Mouse (Mus musculus): Measurements from ENCODE around the gene Zbtb20. TPM values are rescaled to one million over a fixed set of nuclear protein-coding genes. Genes with fewer than 3 reads are reported as not detected.

The Zbtb20 gene
- polyA plus RNA-seq, 1 experiment from 2014 or later: 80.6 TPM

DNA sequence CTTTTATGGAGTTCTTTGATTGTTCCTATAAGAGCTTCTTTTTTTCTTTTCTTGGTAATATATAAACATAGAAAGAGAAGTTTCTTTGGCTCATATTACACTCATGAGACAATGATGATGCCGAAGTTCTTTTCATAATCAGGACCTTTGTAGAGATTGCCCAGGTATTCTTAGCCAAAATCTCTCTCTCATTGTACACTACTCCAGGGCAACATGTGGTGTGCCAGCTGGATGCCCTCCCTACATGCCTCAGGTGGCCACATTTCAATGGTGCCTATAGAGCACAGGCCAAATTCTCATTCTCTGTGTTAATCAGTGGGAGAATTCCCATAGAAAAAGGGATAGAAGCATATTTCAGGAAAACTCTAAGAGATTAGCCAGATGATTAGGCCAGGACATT is 297.2 kb downstream of the Zbtb20 start:
- Histone ChIP-seq H3K27me3 (ENCODE audit: control insufficient read depth, insufficient read depth, low read length) (no peaks in the 10 kb centered on the region), H3K4me2 (ENCODE audit: low read length) (no peak overlapping the region), H3K9ac (replicated peaks; ENCODE audit: low read length) (no peak overlapping the region), H3K4me3 (replicated peaks; ENCODE audit: low read depth, low read length) (no peak overlapping the region), H3K27ac (replicated peaks; ENCODE audit: low read depth, low read length) (no peak overlapping the region), H3K4me1 (ENCODE audit: control insufficient read depth, insufficient read depth, low read length) (no peaks in the 10 kb centered on the region), H3K36me3 (ENCODE audit: control insufficient read depth, insufficient read depth, low read length) (no peaks in the 10 kb centered on the region), H3K9me3 (ENCODE audit: control insufficient read depth, low read length) (no peaks in the 10 kb centered on the region)
- no peak for DNase-seq
- ATAC-seq (ENCODE audit: low FRiP score, low TSS enrichment): no peak
- WGBS: 13% methylated on average over 1 of the region's 1 CpGs

DNA sequence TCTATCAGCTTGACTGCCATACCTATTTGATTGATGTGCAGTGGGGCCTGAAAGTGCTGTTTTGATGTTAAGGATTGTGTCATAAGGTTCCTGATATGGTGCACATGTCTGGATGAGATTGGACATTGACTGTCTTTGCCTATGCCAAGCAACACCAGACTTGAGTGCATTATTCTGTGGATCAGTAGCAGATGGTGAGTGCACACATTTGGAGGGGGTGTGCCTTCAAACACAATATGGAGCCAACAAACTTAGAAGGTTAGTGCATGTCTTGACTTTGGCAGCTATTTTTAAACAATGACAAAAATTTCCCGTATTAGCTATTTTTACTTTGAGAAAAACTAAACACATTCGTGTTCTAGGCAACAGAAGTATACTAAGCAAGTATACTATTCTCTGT is 299.1 kb downstream of the Zbtb20 start:
- H3K36me3 ChIP-seq (ENCODE audit: control insufficient read depth, insufficient read depth, low read length): no peaks in the 10 kb centered on the region
- no peak overlapping the region for H3K4me3 ChIP-seq (replicated peaks; ENCODE audit: low read depth, low read length)
- DNase-seq (no peak), ATAC-seq (ENCODE audit: low FRiP score, low TSS enrichment) (no peak)
- no peak overlapping the region for H3K9ac ChIP-seq (replicated peaks; ENCODE audit: low read length)
- WGBS: 96% methylated on average over 2 of the region's 2 CpGs
- H3K27ac ChIP-seq (replicated peaks; ENCODE audit: low read depth, low read length): no peak overlapping the region
- no peaks in the 10 kb centered on the region for H3K9me3 ChIP-seq (ENCODE audit: control insufficient read depth, low read length)
- no peaks in the 10 kb centered on the region for H3K27me3 ChIP-seq (ENCODE audit: control insufficient read depth, insufficient read depth, low read length)
- H3K4me1 ChIP-seq (ENCODE audit: control insufficient read depth, insufficient read depth, low read length): no peaks in the 10 kb centered on the region
- no peak overlapping the region for H3K4me2 ChIP-seq (ENCODE audit: low read length)

DNA sequence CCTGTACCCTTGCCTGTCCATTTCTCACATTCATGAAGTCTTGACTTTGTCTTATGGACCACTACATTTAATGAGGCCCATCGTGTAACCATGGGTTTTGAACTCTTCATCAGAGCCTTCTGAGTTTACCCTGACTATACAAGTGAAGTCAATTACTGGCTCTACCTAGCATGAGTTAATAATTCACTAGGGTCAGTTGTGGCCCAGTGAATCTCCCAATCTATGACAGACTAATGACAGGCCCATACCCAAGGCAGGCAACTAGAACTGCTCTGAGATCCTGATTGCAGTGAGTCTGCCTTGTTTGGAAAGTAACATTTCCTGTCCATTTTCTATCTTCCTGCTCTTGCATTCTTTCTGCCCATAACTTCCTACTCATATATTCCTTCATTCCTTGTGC is 305.4 kb downstream of the Zbtb20 start:
- Histone ChIP-seq H3K4me3 (replicated peaks; ENCODE audit: low read depth, low read length) (no peak overlapping the region), H3K27ac (replicated peaks; ENCODE audit: low read depth, low read length) (no peak overlapping the region), H3K9ac (replicated peaks; ENCODE audit: low read length) (no peak overlapping the region), H3K4me1 (ENCODE audit: control insufficient read depth, insufficient read depth, low read length) (no peaks in the 10 kb centered on the region), H3K4me2 (ENCODE audit: low read length) (no peak overlapping the region), H3K9me3 (ENCODE audit: control insufficient read depth, low read length) (no peaks in the 10 kb centered on the region), H3K36me3 (ENCODE audit: control insufficient read depth, insufficient read depth, low read length) (no peaks in the 10 kb centered on the region), H3K27me3 (ENCODE audit: control insufficient read depth, insufficient read depth, low read length) (no peaks in the 10 kb centered on the region)
- ATAC-seq (ENCODE audit: low FRiP score, low TSS enrichment) (no peak), DNase-seq (no peak)
- WGBS: 96% methylated on average over 1 of the region's 1 CpGs

DNA sequence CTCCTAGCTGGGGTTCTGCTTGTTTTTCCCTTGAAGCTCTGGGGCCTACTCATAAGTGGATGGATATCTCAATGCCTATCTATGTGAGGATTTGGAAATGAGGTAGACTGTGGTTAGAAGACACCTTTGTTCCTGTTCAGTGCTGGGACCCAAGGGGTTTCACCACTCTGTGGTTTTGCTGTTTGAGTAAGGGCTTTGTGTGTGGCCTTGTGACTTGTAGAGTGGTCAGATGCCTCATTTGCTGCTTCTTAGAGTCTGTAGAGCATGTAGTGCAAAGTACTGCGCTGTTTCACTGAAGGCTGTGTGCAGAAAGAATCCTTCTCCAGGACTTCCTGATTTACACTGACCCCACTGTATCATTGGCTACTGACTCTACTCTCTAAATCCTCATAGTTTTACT is 314.7 kb downstream of the Zbtb20 start:
- WGBS: 100% methylated on average over 1 of the region's 1 CpGs
- ATAC-seq (ENCODE audit: low FRiP score, low TSS enrichment): no peak
- H3K27ac ChIP-seq (replicated peaks; ENCODE audit: low read depth, low read length): no peak overlapping the region
- H3K4me3 ChIP-seq (replicated peaks; ENCODE audit: low read depth, low read length): no peak overlapping the region
- no peaks in the 10 kb centered on the region for H3K27me3 ChIP-seq (ENCODE audit: control insufficient read depth, insufficient read depth, low read length)
- DNase-seq: no peak
- H3K36me3 ChIP-seq (ENCODE audit: control insufficient read depth, insufficient read depth, low read length): no peaks in the 10 kb centered on the region
- no peaks in the 10 kb centered on the region for H3K9me3 ChIP-seq (ENCODE audit: control insufficient read depth, low read length)
- no peak overlapping the region for H3K4me2 ChIP-seq (ENCODE audit: low read length)
- no peak overlapping the region for H3K9ac ChIP-seq (replicated peaks; ENCODE audit: low read length)
- H3K4me1 ChIP-seq (ENCODE audit: control insufficient read depth, insufficient read depth, low read length): 0 out of 2 replicates have a peak, but pooled peaks cover 3% of the 10 kb centered on the region

DNA sequence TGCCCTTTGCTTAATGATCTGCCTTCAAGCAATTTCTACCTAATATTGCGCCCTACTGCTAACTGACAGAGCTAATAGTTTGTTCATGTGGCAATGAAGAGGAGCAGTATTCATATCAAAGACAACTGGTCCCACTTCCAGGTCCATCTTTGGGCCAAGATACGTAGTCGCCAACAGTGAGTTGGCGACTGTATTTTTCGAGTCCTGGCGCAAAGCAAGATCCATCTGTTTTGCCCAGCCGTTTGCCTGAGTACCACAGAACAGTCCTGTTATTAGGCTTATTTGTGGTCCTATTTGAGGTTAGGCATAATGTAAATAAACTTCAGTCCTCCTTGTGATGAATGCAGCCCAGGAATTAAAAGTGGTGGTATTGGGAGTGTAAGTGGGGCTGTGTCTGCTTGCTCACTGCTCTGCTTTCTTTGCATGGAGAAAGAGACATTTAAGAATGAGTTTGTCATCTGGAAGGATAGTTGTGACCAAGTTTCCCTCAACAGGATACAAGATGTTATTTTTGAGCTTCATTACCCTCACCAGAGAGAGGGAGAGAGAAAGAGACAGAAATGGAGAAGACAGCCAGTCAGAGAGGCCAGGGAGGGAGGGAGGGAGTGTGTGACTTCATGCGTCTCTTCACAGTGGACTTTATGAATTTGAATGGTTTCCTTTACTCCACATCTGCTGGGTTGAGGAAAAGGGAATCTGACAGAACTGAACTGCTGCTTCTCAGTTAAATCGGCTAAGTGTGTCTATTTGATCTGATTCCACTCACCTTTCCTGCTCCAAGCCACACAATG is 315.6 kb downstream of the Zbtb20 start:
- 0 out of 2 replicates have a peak, but pooled peaks cover 3% of the 10 kb centered on the region for H3K4me1 ChIP-seq (ENCODE audit: control insufficient read depth, insufficient read depth, low read length)
- ATAC-seq (ENCODE audit: low FRiP score, low TSS enrichment) (no peak), DNase-seq (no peak)
- H3K4me3 ChIP-seq (replicated peaks; ENCODE audit: low read depth, low read length): no peak overlapping the region
- H3K9me3 ChIP-seq (ENCODE audit: control insufficient read depth, low read length): no peaks in the 10 kb centered on the region
- no peaks in the 10 kb centered on the region for H3K36me3 ChIP-seq (ENCODE audit: control insufficient read depth, insufficient read depth, low read length)
- H3K27me3 ChIP-seq (ENCODE audit: control insufficient read depth, insufficient read depth, low read length): no peaks in the 10 kb centered on the region
- no peak overlapping the region for H3K4me2 ChIP-seq (ENCODE audit: low read length)
- no peak overlapping the region for H3K9ac ChIP-seq (replicated peaks; ENCODE audit: low read length)
- 91% methylated on average over 9 of the region's 9 CpGs for WGBS
- H3K27ac ChIP-seq (replicated peaks; ENCODE audit: low read depth, low read length): no peak overlapping the region

DNA sequence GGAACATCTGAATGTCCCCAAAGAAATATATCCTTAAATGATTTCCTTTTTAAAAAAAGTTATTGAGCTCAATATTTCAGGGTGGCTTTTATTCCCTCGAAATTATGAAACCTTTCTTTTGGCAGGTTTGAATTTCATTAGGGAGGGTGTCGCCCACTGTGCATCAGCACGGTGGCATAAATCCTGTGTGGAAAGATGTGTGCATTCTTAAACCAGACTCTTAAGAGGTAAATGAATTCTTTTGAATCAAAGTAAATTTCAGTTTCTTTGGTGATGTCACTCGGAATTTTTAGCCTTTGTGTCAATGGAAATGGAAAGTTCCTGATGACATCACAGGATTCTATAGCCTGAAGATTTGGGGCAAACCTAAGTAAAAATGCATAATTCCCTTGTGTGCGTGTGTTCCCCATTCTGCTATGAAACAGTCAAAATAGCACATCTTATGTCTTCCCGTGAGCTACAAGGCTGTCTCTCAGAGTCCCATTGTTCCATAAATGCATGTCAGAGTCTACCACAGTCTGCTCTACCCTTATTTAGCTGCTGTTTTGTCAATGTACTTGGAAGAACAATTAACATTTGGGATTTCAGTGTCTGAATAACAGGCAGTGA is 318.1 kb downstream of the Zbtb20 start:
- ATAC-seq (ENCODE audit: low FRiP score, low TSS enrichment) (no peak), DNase-seq (peak; percentile 22)
- no peak overlapping the region for H3K27ac ChIP-seq (replicated peaks; ENCODE audit: low read depth, low read length)
- no peak overlapping the region for H3K4me3 ChIP-seq (replicated peaks; ENCODE audit: low read depth, low read length)
- H3K4me1 ChIP-seq (ENCODE audit: control insufficient read depth, insufficient read depth, low read length): 0 out of 2 replicates have a peak, but pooled peaks cover 3% of the 10 kb centered on the region
- no peaks in the 10 kb centered on the region for H3K9me3 ChIP-seq (ENCODE audit: control insufficient read depth, low read length)
- H3K36me3 ChIP-seq (ENCODE audit: control insufficient read depth, insufficient read depth, low read length): no peaks in the 10 kb centered on the region
- no peak overlapping the region for H3K4me2 ChIP-seq (ENCODE audit: low read length)
- H3K27me3 ChIP-seq (ENCODE audit: control insufficient read depth, insufficient read depth, low read length): no peaks in the 10 kb centered on the region
- H3K9ac ChIP-seq (replicated peaks; ENCODE audit: low read length): no peak overlapping the region; the same call in 1 of the 2 replicates
- 36% methylated on average over 6 of the region's 6 CpGs for WGBS

DNA sequence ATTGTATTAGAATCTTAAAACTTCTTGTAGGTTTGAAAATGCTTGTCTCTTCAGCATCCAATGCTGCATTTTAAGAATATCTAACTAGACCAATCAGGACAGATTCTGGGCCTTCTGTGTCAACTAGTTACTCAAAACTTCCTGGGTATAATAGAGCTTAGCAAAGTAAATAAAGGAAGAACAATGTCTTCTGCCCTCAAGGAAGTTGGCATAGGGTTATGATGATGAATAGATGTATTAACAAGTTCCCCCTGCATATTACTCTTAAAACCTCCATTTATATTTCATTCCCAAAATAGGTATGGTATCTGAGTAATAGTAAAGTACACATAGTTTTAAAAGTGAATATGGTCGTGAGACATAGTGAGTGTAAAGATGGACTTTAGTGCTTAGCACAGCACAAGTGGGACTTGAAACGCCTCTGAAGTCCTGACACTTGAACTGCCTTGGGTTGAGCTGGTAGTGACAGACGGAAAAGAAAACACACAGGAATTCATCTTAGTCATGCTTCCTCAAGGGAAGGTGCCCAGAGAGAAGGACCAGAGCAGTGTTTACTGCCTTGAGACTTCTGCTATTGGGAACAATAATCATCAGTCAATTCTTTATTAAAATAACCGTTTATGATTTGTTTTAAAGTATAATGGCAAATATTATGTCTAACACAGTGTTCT is 341.8 kb downstream of the Zbtb20 start:
- Histone ChIP-seq H3K4me1 (ENCODE audit: control insufficient read depth, insufficient read depth, low read length) (no peaks in the 10 kb centered on the region), H3K36me3 (ENCODE audit: control insufficient read depth, insufficient read depth, low read length) (no peaks in the 10 kb centered on the region), H3K4me3 (replicated peaks; ENCODE audit: low read depth, low read length) (no peak overlapping the region), H3K4me2 (ENCODE audit: low read length) (no peak overlapping the region), H3K27ac (replicated peaks; ENCODE audit: low read depth, low read length) (no peak overlapping the region), H3K9me3 (ENCODE audit: control insufficient read depth, low read length) (no peaks in the 10 kb centered on the region), H3K27me3 (ENCODE audit: control insufficient read depth, insufficient read depth, low read length) (no peaks in the 10 kb centered on the region), H3K9ac (replicated peaks; ENCODE audit: low read length) (no peak overlapping the region)
- WGBS: 83% methylated on average over 4 of the region's 4 CpGs
- ATAC-seq (ENCODE audit: low FRiP score, low TSS enrichment) (no peak), DNase-seq (no peak)

DNA sequence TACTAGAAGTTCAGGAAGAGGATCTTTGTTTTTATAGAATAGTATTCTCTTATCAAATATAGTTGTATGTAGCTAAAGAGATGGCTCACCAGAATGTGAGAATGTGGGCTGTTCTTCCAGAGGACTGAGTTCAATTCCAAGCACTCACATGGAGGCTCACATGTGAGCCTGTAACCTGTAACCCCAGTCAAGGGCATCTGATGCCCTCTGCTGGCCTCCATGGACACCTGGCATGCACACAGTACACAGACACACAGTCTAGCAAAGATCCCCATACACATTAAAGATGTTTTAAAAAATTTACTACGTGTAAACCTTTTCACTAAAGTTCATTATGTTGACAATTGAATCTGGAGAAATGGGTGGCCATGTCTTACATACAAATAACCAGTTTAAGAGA is 343.7 kb downstream of the Zbtb20 start:
- Histone ChIP-seq H3K27ac (replicated peaks; ENCODE audit: low read depth, low read length) (no peak overlapping the region), H3K9me3 (ENCODE audit: control insufficient read depth, low read length) (no peaks in the 10 kb centered on the region), H3K36me3 (ENCODE audit: control insufficient read depth, insufficient read depth, low read length) (no peaks in the 10 kb centered on the region), H3K4me2 (ENCODE audit: low read length) (no peak overlapping the region), H3K4me1 (ENCODE audit: control insufficient read depth, insufficient read depth, low read length) (no peaks in the 10 kb centered on the region), H3K27me3 (ENCODE audit: control insufficient read depth, insufficient read depth, low read length) (no peaks in the 10 kb centered on the region), H3K4me3 (replicated peaks; ENCODE audit: low read depth, low read length) (no peak overlapping the region), H3K9ac (replicated peaks; ENCODE audit: low read length) (no peak overlapping the region)
- no peak for DNase-seq
- no peak for ATAC-seq (ENCODE audit: low FRiP score, low TSS enrichment)
- 85% methylated on average over 1 of the region's 1 CpGs for WGBS

All from midbrain, embryonic 14.5 days (tissue).